Mouse (Mus musculus) neutrophil, adult 5-6 weeks (primary cell): ENCODE results near the gene Dnm2. TPM values are rescaled to one million over a fixed set of nuclear protein-coding genes. Genes with fewer than 3 reads are reported as not detected.
"Not testable (repeated sequence)": the region's sequence is repeated elsewhere in the genome, so short reads cannot be mapped to it uniquely, and the experiment has no call there.

Source experiments
- ATAC-seq: fragments of 151-379, 151-347 bp; 2 replicates; pipeline ENCODE4 v1.8.0; 2017; ENCODE audit warnings: mild to moderate bottlenecking, moderate TSS enrichment; ENCODE audit not compliant: insufficient number of reproducible peaks, poor library complexity, low FRiP score, severe bottlenecking; ENCODE audit errors: extremely low read depth
- total RNA-seq: library from RNA; stranded (forward); fragments of 200-1000 nt; gene quantifications from 2 replicates; pipeline ENCODE4 v1.2.3, GENCODE M21; 2017

The Dnm2 gene
- total RNA-seq, 1 experiment from 2014 or later, result 340 TPM

DNA sequence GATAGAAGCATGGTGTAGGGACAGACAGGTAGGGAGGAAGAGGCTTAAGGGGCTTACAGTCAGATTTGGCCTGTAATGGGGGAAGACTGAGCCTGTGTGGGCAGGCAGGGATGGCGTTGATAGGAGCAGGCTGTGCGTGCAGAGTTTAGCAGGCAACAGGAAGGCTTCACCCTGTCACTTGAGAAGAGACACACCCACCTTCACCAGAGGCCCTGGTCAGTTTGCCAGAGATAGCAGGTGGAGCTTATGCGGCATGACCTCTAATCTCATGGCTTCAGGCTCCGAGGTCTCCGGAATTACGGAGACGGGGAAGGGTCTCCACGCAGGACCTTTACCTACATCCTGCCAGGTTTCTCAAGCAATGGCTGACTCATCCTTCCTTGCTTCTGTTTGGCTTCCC, 27.2 kb downstream of the Dnm2 start:
- ATAC-seq, result no peak

DNA sequence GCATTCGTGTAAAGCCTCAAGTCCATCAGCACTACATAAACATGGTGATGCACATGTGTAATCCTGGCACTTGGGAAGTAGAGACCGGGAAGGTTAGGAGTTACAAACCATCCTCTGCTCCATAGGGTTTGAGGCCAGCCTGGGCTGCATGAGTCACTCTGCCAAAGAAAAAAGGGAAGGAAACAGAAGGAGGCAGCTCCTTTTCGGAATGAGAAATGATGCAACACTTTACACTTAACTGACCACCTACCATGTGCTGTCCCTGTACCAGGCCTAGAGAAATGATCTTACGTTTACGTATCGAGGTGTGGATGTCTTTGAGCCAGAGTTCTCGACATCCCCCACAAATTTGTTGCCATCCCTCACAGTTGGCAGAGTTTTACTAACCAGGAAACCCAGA, 28.3 kb downstream of the Dnm2 start:
- peak; percentile 47 for ATAC-seq

DNA sequence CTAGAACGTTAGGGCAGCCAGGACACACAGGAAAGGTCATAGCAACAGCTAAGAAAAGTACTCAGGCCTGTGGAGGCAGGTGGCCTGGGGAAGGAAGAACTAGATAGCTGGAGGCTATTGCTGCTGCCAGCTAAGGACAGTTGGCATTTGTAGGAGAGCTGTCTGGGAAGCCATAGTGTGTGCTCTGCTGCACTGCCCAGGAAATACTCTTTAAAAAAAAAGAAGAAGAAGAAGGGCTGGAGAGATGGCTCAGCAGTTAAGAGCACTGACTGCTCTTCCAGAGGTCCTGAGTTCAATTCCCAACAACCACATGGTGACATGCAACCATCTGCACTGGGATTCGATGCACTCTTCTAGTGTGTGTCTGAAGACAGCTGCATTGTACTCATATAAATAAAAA, 28.8 kb downstream of the Dnm2 start:
- ATAC-seq, result no peak

DNA sequence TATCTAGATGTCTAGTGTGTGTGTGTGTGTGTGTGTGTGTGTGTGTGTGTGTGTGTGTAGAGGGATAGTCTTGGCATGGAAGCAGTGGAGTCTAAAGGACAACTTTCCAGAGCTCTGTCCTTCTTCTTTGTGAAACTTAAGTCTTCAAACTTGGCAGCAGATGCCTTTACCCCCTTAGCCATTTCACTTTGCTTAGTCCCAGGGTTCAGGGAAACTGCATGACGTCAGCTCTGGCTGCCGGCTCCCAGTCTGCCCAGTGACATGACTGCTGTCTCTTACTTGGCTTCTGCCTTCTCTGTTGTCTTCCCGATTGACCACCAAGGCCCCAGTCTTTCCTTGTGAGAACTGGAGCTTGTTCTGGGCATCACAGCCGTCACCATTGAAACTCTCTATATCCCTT, 29.8 kb downstream of the Dnm2 start:
- ATAC-seq, result no peak

DNA sequence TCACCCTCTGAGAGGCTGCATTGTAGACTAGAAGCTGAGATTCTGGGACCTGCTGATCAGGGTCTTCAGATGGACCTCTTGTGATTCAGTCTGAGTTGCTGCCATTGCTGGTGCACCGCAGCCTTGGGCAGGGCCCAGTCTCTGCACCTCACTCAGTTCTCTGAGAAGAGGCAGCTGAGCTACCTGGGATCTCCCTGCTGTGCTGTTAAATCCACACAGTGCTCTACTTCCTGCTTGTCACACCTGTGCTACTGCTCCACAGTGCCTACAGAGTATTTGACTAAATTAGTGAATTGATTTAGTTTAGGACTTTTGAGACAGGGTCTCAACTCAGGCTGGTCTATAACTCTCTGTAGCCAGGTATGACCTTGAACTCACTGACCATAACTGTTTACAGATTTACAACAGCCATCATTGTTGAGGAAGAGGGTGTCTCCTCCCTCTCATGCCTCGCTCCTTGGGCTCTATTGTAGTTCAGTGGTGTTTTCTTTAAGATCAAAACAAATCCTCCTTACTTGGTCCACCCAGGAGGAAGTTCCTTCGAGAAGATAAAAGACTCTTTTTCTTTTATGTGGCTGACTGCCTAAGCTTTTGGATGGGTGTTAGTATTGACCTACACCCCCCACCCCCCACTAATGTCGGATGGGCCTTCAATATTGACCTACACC, 30.5 kb downstream of the Dnm2 start:
- ATAC-seq, result no peak

DNA sequence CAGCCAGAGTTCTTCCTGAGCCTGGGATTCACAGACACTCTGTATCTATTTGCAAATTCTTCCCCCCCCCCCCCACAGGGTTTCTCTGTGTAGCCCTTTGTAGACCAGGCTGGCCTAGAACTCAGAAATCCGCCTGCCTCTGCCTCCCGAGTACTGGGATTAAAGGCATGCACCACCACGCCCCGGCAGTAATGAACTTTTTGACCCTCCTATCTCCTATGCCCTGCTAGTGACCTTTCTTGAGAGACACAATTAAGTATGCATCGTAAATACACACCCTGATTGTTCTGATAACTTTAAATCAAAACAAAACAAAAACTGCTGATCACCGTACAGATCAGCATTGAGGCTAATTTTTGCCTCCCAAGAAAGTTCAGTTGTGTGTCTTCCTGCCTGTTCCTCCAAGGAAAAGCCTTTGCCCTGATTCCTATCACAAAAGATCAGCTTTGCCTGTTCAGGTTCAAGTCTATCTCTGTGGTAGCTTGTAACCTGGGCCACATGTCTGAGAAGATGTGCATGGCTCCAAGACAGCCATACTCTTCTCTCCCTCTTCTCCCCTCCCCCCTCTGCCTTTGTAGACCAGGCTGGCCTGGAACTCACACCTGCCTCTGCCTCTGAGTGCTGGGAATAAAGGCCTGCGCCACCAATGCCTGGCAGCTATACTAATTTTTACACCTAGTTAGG, 31.7 kb downstream of the Dnm2 start:
- no peak for ATAC-seq

DNA sequence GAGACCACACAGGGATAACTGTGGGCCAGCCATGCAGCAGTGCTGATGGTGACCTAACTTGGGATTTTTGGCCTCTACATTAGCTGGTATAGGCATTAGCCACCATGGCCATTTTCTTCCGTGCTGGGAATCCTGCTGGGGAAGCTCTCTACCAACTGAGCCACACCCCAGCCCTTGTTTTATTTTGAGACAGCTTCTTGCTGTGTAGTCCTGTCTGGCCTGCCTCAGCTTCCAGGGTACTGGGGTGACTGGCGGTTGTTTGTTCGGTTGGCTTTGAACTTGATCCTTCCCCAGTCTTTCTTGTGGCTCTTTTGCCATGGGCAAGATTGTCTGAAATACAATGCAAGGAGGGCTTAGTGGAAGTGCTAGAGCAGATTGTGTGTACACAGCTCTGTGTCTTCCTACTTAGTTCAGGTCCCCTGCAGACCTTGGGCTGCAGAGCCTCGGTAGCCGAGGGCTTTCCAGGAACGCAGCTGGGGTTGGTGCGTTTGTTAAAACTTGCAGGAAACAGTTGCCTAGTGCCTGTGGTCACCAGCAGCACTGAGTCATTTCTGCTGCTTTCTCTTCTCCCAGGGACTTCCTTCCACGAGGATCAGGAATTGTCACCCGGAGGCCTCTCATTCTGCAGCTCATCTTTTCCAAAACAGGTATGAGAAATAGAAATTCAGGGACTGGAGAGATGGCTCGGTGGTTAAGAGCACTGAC, 32.4 kb downstream of the Dnm2 start:
- ATAC-seq, result no peak

DNA sequence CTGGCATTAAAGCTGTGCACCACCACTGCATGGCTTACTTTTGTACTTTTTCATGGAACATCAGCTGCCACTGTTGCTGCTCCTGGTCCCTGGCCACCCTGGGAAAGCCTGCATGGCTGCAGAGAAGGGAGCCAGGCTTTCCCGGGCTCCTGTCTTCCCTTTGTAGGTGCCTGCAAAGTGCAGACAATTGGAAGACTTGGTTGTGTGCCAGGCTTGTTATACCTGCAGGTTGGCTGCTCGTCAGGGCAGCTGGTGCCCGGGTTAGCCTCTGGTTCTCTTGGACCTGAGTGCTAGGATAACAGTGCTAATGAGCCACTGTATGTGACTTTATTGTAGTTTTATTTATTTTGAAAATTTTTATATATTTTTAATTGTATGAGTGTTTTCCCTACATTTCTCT, 34.1 kb downstream of the Dnm2 start:
- ATAC-seq, result no peak

DNA sequence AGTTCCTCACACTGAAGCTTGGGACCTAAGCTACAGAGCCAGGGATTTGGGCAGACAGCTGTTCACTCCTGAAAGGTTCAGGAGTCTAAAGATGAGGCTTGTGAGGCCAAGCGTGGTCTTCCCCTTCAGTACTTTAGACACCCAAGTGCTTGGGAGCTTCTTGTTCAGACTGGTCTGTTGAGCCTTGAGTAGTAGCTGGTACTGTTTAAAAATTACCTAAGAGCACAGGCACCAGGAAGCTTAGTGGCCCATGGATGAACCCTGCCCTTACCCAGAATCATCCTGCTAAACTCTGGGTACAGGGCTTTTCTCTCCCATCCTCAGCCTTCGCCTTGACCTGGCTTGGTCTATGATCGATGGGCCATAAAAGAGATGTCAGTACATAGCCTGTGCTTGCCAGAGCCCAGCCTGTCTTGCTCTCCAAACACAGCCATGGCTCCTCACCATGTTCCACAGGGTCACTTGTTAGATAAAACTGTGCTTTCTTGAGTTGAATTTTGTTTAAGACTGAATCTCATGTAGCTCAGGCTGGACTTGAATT, 35.8 kb downstream of the Dnm2 start:
- no peak for ATAC-seq

DNA sequence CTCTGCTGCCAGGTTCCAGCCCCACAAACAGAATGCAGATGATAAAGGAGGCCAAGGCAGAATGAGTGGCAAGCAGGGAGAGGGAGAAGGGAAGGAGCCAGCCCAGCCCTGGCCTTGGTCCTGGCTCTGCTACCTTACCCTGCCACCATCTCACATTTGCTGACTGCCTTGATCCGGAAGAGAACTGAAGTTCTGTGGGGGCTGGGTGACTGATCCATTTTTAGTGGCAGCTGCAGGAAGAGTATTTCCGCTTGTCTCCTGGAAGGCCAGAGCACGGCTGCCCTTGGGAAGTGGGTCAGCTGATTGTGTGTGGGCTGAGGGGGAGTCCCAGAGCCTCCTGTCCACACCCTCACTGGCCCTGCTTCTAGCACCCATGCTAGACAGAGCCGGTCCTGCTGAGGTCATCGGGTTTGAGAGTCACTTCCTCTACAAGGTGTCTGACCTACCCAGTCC, 38.5 kb downstream of the Dnm2 start:
- peak; percentile 62 for ATAC-seq

DNA sequence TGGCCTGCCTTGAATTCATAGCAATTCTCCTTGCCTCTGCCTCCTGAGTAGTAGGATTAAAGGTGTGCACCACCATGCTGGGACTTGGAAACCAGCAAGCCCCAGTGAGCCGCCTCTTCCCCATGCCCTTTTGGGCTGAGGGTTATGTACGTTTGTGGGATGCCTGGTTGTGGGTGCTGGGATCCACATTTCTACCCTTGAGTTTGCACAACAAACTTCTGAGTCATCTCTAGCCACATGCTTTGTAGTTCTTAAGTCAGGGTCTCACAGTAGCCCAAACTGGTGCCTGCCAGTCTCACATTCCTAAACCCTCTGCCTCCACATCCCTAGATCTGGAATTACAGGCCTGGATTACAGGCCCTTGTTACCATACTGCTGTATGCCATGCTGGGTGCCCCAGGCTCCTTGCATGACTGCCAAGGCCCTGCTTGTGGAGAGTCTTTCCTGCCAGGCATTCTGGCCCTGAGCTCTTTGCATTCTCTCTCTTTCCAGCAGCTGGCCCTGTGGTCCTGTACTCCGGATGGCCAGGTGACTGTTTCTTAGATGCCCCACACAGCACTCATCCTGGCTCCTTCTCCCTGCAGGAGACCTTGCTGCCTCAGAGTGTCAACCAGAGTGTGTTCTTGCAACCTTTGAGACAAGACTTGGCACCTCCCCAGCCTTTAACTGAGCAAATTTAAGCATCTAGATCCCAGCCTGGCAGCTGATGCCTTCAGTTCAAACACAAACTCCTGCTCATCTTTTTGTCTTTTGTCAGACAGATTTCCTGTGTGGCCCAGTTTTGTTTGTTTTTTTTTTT, 39.3 kb downstream of the Dnm2 start:
- no peak for ATAC-seq

DNA sequence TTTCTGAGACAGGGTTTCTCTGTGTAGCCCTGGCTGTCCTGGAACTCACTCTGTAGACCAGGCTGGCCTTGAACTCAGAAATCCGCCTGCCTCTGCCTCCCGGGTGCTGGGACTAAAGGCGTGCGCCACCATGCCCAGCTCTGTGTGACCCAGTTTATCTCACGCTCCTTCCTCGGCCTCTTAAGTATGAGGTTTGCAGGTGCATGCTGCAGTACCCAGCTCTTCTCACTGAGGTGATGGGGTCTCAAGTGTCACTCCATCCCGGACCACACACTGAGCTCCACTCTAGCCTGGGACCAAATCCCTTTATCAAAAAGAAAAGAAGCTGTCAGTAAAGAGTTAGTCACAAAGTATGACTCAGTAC, 39.8 kb downstream of the Dnm2 start:
- not testable (repeated sequence) for ATAC-seq

DNA sequence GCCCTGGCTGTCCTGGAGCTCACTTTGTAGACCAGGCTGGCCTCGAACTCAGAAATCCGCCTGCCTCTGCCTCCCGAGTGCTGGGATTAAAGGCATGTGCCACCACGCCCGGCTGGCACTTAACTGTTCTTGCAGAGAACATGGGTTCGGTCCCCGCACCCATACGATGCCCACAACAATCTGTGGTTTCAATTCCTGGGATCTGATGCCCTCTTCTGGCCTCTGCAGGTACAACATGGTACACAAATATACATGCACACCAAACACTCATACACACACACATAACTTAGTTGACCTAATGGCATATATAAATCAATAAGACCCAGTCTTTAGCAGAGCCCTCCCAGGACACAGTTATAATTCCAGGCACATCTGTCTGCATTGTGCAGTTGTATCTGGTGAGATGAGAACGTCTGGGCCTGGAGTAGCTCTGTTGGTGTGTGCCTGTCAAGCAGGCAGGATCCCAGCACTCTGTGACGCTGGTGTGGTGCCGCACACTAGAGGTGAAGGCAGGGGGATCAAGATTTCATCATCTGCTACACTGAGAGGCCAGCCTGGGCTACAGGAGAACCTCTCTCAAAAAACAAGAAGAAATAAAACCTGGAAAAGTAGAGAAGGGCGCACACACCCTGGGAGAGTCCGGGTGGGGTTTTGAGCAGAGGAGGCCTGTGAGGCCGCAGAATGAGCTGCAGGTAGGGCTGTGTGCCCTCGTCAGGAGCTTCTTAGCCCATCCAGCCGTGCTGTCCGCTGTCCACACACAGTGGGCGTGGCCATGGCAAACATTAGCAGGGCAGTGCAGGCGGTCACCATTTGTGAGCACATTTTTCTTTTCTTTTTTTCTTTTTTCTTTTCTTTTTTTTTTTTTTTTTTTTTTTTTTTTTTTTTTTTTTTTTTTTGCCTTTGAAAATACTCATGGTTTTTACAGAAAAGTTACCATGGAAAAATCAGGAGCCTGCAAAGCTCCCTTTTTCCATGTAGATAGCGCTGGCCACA, 44.6 kb downstream of the Dnm2 start:
- ATAC-seq, result peak; percentile 64; the same call in 1 of the 2 replicates

DNA sequence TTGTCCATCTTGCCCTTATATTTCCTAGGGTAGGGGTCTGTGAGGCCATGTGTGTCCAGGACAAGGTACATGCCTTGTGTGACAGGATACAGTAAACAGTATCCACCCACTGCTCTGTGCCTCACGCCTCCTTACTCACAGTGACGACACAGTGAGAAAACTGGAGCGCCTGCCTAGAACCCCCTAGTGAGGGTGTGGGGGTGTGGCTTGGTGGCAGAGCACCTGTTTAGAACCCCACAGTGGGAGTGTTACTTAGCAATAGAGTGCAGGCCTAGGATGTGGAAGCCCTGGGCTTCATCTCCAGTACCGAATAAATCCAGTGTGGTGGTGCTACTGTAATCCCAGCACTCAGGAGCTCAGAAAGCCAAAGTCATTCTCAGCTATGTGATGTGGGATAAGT, 48.2 kb downstream of the Dnm2 start:
- ATAC-seq, result no peak

DNA sequence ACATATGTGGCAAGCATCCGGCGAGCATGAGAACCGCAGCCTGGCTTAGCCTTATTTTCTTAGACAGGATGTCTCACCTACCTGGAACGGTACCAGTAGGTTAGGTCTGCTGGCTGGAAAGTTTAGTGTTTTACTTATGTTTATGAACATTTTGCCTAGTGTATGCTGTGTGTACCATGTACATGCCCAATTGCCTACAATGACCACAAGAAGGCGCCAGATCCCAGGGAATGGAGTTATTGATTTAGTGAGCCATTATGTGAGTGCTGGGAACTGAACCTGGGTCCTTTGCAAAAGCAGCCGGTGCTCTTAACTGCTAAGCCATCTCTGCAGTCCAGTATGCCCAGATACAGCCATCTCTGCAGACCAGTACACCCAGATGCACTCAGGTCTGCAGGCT, 53.0 kb downstream of the Dnm2 start:
- ATAC-seq, result no peak

DNA sequence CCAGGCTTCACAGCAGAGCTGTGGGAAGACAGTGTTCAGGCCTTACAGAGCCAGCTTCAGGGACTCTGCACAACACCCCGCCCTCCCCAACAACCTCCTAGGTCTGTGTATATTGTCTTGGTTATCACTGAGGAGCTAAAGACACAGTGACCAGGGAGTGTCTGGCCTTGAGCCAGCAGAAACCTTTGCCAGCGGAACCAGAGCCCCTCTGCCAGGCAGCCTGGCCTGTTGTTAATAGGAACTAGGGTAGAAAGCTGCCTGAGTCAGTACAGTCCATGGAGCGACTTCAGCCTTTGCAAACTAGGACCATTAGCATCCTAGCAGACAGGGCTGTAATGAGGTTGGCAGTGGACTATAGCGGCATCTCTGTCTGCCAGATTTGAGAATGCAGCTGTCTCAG, 59.4 kb downstream of the Dnm2 start:
- ATAC-seq, result no peak

DNA sequence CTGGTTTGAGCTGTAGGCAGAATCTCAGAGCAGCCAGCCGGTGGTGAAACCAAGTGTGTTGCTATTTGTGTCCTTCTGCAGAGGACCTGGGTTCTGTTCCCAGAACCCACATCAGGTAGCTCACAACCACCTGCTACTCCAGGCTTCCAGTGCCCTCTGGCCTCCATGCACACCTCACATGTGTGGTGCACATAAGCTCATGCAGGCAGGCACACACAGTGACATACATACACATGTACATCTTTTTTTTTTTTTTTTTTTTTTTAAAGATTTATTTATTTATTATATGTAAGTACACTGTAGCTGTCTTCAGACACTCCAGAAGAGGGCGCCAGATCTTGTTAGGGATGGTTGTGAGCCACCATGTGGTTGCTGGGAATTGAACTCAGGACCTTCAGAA, 63.5 kb downstream of the Dnm2 start:
- ATAC-seq, result not testable (repeated sequence)

DNA sequence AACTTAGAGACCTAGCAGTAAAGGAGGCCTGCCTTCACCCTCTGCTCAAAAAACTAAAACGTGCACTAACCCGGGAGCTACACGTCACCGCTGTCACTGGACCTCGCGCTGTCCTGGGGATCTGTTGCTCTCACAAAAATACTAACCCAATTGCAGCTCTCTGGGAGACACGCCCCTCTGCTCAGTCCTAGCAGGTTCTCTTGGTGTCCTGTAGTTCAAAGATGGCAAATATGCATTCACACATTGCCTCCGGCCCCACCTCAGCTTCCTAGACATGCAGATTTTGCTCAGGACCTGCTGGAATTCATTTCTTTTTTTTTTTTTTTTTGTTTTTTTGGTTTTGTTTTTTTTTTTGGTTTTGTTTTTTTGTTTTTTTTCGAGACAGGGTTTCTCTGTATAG, 66.0 kb downstream of the Dnm2 start:
- ATAC-seq, result no peak
